Mouse (Mus musculus): ENCODE data around the gene Trmt6. TPM values are rescaled to one million over a fixed set of nuclear protein-coding genes. Genes with fewer than 3 reads are reported as not detected.

Gene Trmt6
- polyA plus RNA-seq, 1 experiment from 2014 or later = 20.1 TPM

- H3K4me1 ChIP-seq = no peaks in the 10 kb centered on the region
- no peak overlapping the region for H3K4me2 ChIP-seq
- H3K9ac ChIP-seq = no peak overlapping the region
- ATAC-seq (ENCODE audit: extremely low read depth, insufficient number of reproducible peaks, low FRiP score, low TSS enrichment) = no peak
- WGBS = 83% methylated on average over 2 of the region's 2 CpGs
- no peaks in the 10 kb centered on the region for H3K9me3 ChIP-seq
- H3K36me3 ChIP-seq = peaks cover 50% of the 10 kb centered on the region
- no peaks in the 10 kb centered on the region for H3K27me3 ChIP-seq (replicated peaks)
- no peak overlapping the region for H3K4me3 ChIP-seq
- no peak overlapping the region for H3K27ac ChIP-seq (replicated peaks)
Observed at GRCm38 (mm10) chr2:132802976-132803375, 12.9 kb downstream of the Trmt6 start.

GRCm38 (mm10) chr2:132794204-132794586 lies 21.7 kb downstream of the Trmt6 start:
- Histone ChIP-seq H3K9ac (no peak overlapping the region), H3K27ac (replicated peaks) (no peak overlapping the region), H3K27me3 (replicated peaks) (no peaks in the 10 kb centered on the region), H3K4me2 (no peak overlapping the region), H3K36me3 (no peaks in the 10 kb centered on the region), H3K9me3 (no peaks in the 10 kb centered on the region), H3K4me1 (no peaks in the 10 kb centered on the region), H3K4me3 (no peak overlapping the region)
- 75% methylated on average over 7 of the region's 7 CpGs for WGBS
- no peak for ATAC-seq (ENCODE audit: extremely low read depth, insufficient number of reproducible peaks, low FRiP score, low TSS enrichment)

GRCm38 (mm10) chr2:132793441-132794203 lies 22.2 kb downstream of the Trmt6 start:
- Histone ChIP-seq H3K9me3 (no peaks in the 10 kb centered on the region), H3K27me3 (replicated peaks) (no peaks in the 10 kb centered on the region), H3K4me1 (no peaks in the 10 kb centered on the region), H3K27ac (replicated peaks) (no peak overlapping the region), H3K9ac (no peak overlapping the region), H3K36me3 (no peaks in the 10 kb centered on the region), H3K4me3 (no peak overlapping the region), H3K4me2 (no peak overlapping the region)
- no peak for ATAC-seq (ENCODE audit: extremely low read depth, insufficient number of reproducible peaks, low FRiP score, low TSS enrichment)
- WGBS = 80% methylated on average over 19 of the region's 19 CpGs

GRCm38 (mm10) chr2:132784039-132784438 lies 31.8 kb downstream of the Trmt6 start:
- no peak for ATAC-seq (ENCODE audit: extremely low read depth, insufficient number of reproducible peaks, low FRiP score, low TSS enrichment)
- Histone ChIP-seq H3K4me2 (no peak overlapping the region), H3K36me3 (no peaks in the 10 kb centered on the region), H3K9me3 (no peaks in the 10 kb centered on the region), H3K4me1 (peaks cover 5% of the 10 kb centered on the region), H3K27ac (replicated peaks) (no peak overlapping the region), H3K9ac (no peak overlapping the region), H3K4me3 (no peak overlapping the region), H3K27me3 (replicated peaks) (peaks cover 23% of the 10 kb centered on the region)
- WGBS = 69% methylated on average over 6 of the region's 6 CpGs

- no peak overlapping the region for H3K27ac ChIP-seq (replicated peaks)
- H3K9me3 ChIP-seq = no peaks in the 10 kb centered on the region
- 2% methylated on average over 30 of the region's 41 CpGs for WGBS
- ATAC-seq (ENCODE audit: extremely low read depth, insufficient number of reproducible peaks, low FRiP score, low TSS enrichment) = peak; percentile 87
- H3K9ac ChIP-seq = 0 out of 2 replicates have a peak overlapping the region, but pooled peaks have one; percentile 10
- H3K36me3 ChIP-seq = no peaks in the 10 kb centered on the region
- peak overlapping the region; percentile 52 for H3K4me3 ChIP-seq
- H3K4me1 ChIP-seq = peaks cover 5% of the 10 kb centered on the region
- H3K4me2 ChIP-seq = peak overlapping the region; percentile 83
- peaks cover 23% of the 10 kb centered on the region for H3K27me3 ChIP-seq (replicated peaks)
Observed at GRCm38 (mm10) chr2:132781439-132782068, 34.3 kb downstream of the Trmt6 start.

GRCm38 (mm10) chr2:132780978-132781377 lies 34.9 kb downstream of the Trmt6 start, which contains the start of gene Chgb:
Gene Chgb (plus strand): TSS chr2:132781278.
- H3K27ac ChIP-seq (replicated peaks) = no peak within 1 kb of the TSS

GRCm38 (mm10) chr2:132770822-132771221 lies 45.0 kb downstream of the Trmt6 start:
- H3K36me3 ChIP-seq = no peaks in the 10 kb centered on the region
- no peaks in the 10 kb centered on the region for H3K4me1 ChIP-seq
- no peak for ATAC-seq (ENCODE audit: extremely low read depth, insufficient number of reproducible peaks, low FRiP score, low TSS enrichment)
- H3K27ac ChIP-seq (replicated peaks) = no peak overlapping the region
- H3K9me3 ChIP-seq = no peaks in the 10 kb centered on the region
- H3K27me3 ChIP-seq (replicated peaks) = no peaks in the 10 kb centered on the region
- WGBS = 15% methylated on average over 1 of the region's 1 CpGs
- H3K4me2 ChIP-seq = no peak overlapping the region
- no peak overlapping the region for H3K9ac ChIP-seq
- H3K4me3 ChIP-seq = no peak overlapping the region

More at GRCm38 (mm10) chr2:132780978-132781377, 34.9 kb downstream of the Trmt6 start, which contains the start of gene Chgb:
- peaks cover 20% of the 10 kb centered on the region for H3K27me3 ChIP-seq (replicated peaks)
- 0 out of 2 replicates have a peak within 1 kb of the TSS, but pooled peaks have one; percentile 10 for H3K9ac ChIP-seq
- WGBS = 13% methylated on average over 4 of the region's 4 CpGs
- H3K4me2 ChIP-seq = peak within 1 kb of the TSS; percentile 83
- H3K4me3 ChIP-seq = peak within 1 kb of the TSS; percentile 52
- H3K4me1 ChIP-seq = peaks cover 5% of the 10 kb centered on the region
- no peaks in the 10 kb centered on the region for H3K36me3 ChIP-seq
- H3K9me3 ChIP-seq = no peaks in the 10 kb centered on the region
- ATAC-seq (ENCODE audit: extremely low read depth, insufficient number of reproducible peaks, low FRiP score, low TSS enrichment) = no peak

GRCm38 (mm10) chr2:132757911-132758310 lies 57.9 kb downstream of the Trmt6 start:
- Histone ChIP-seq H3K4me3 (no peak overlapping the region), H3K27ac (replicated peaks) (no peak overlapping the region), H3K9me3 (no peaks in the 10 kb centered on the region), H3K36me3 (no peaks in the 10 kb centered on the region), H3K4me1 (peaks cover 12% of the 10 kb centered on the region), H3K9ac (no peak overlapping the region), H3K4me2 (no peak overlapping the region), H3K27me3 (replicated peaks) (no peaks in the 10 kb centered on the region)
- WGBS = 66% methylated on average over 5 of the region's 5 CpGs
- no peak for ATAC-seq (ENCODE audit: extremely low read depth, insufficient number of reproducible peaks, low FRiP score, low TSS enrichment)

Other genes with a start within 250 kb of the Trmt6 start
- 31.6 and 31.7 TPM in 2 replicates for gene Gpcpd1, start 228.3 kb downstream of the Trmt6 start, polyA plus RNA-seq (2015; fragmentation: Nextera tagmentation; extraction: Ambion mirVana)
- gene Shld1, start 129.1 kb downstream of the Trmt6 start, polyA plus RNA-seq (2015; fragmentation: Nextera tagmentation; extraction: Ambion mirVana) = 13.4 and 14.9 TPM in 2 replicates
- gene Chgb, start 34.8 kb downstream of the Trmt6 start, polyA plus RNA-seq (2015; fragmentation: Nextera tagmentation; extraction: Ambion mirVana) = 0.53 and 1.4 TPM in 2 replicates
- 10.4 and 12.0 TPM in 2 replicates for gene Mcm8, start 86 bp upstream of the Trmt6 start, polyA plus RNA-seq (2015; fragmentation: Nextera tagmentation; extraction: Ambion mirVana)
- gene Crls1, start 30.6 kb upstream of the Trmt6 start, polyA plus RNA-seq (2015; fragmentation: Nextera tagmentation; extraction: Ambion mirVana) = 9.0 and 9.8 TPM in 2 replicates
- gene Lrrn4, start 64.8 kb upstream of the Trmt6 start, polyA plus RNA-seq (2015; fragmentation: Nextera tagmentation; extraction: Ambion mirVana) = 12.7 and 18.3 TPM in 2 replicates
- 0.13 and 0.88 TPM in 2 replicates for gene Fermt1, start 129.9 kb upstream of the Trmt6 start, polyA plus RNA-seq (2015; fragmentation: Nextera tagmentation; extraction: Ambion mirVana)